Mouse (Mus musculus) embryonic fibroblast, embryonic 13.5 days (primary cell): ENCODE data around the gene Gm11627. TPM values are rescaled to one million over a fixed set of nuclear protein-coding genes. Genes with fewer than 3 reads are reported as not detected.
A peak's percentile ranks its signal among the peaks of the same experiment; 100 is the strongest.

Experiments
- H3K27ac ChIP-seq: 2 replicates; pipeline ENCODE4 v1.5.1; 2012; ENCODE audit warnings: low read length, control low read depth, inconsistent platforms; ENCODE audit not compliant: insufficient read depth
- H3K4me1 ChIP-seq: 2 replicates; pipeline ENCODE4 v1.6.1; 2011; ENCODE audit warnings: low read length; ENCODE audit not compliant: control insufficient read depth, insufficient read depth
- H3K4me3 ChIP-seq: 2 replicates; pipeline ENCODE4 v1.5.1; 2011; ENCODE audit warnings: mild to moderate bottlenecking, control low read depth, low read length; ENCODE audit not compliant: insufficient read depth
- CTCF ChIP-seq: IDR thresholded peaks from 2 replicates; pipeline ENCODE4 v1.5.1; 2011; ENCODE audit warnings: mild to moderate bottlenecking, control low read depth, low read length, moderate library complexity, borderline replicate concordance; ENCODE audit not compliant: insufficient read depth
- POLR2A ChIP-seq: IDR thresholded peaks from 2 replicates; pipeline ENCODE4 v1.6.1; 2011; ENCODE audit warnings: low read depth, mild to moderate bottlenecking, control low read depth, low read length, moderate library complexity
- polyA plus RNA-seq: library from polyadenylated mRNA; stranded (reverse); fragments of >200 nt; gene quantifications from 2 replicates; pipeline ENCODE4 v1.2.4, GENCODE M21; 2011; ENCODE audit warnings: low read depth; ENCODE audit not compliant: missing spikeins, insufficient read length

The Gm11627 gene
- polyA plus RNA-seq, 1 experiment: 2.5 TPM

- Histone ChIP-seq H3K27ac (peak overlapping the region; percentile 99), H3K4me1 (peaks cover under 1% of the 10 kb centered on the region; the same call in 1 of the 2 replicates), H3K4me3 (peak overlapping the region; percentile 63)
- TF ChIP-seq POLR2A (no peak; the same call in 1 of the 2 replicates), CTCF (no peak)
Observed at GRCm38 (mm10) chr11:102603496-102603850, 24.2 kb upstream of the Gm11627 start.

GRCm38 (mm10) chr11:102602816-102603495, 23.7 kb upstream of the Gm11627 start:
- TF ChIP-seq CTCF: no peak
- TF ChIP-seq POLR2A: peak; percentile 84
- Histone ChIP-seq H3K4me1 (no peaks in the 10 kb centered on the region), H3K4me3 (peak overlapping the region; percentile 63), H3K27ac (peak overlapping the region; percentile 99)

GRCm38 (mm10) chr11:102599912-102600311, 20.7 kb upstream of the Gm11627 start:
- no peak overlapping the region for H3K27ac ChIP-seq
- TF ChIP-seq POLR2A (no peak), CTCF (no peak)

GRCm38 (mm10) chr11:102595341-102595820, 16.1 kb upstream of the Gm11627 start:
- no peak overlapping the region for H3K4me3 ChIP-seq
- no peak overlapping the region for H3K27ac ChIP-seq
- no peaks in the 10 kb centered on the region; the same call in 1 of the 2 replicates for H3K4me1 ChIP-seq
- TF ChIP-seq CTCF (no peak), POLR2A (no peak)

More at GRCm38 (mm10) chr11:102599912-102600311, 20.7 kb upstream of the Gm11627 start:
- no peak overlapping the region for H3K4me3 ChIP-seq
- no peaks in the 10 kb centered on the region for H3K4me1 ChIP-seq

- no peak overlapping the region for H3K27ac ChIP-seq
- H3K4me3 ChIP-seq: no peak overlapping the region
- TF ChIP-seq POLR2A (no peak), CTCF (no peak)
- H3K4me1 ChIP-seq: no peaks in the 10 kb centered on the region
Observed at GRCm38 (mm10) chr11:102587554-102587953, 8.3 kb upstream of the Gm11627 start.

- no peak overlapping the region for H3K27ac ChIP-seq
- H3K4me3 ChIP-seq: no peak overlapping the region
- TF ChIP-seq POLR2A (no peak), CTCF (no peak)
- peaks cover 5% of the 10 kb centered on the region; the same call in 1 of the 2 replicates for H3K4me1 ChIP-seq
Observed at GRCm38 (mm10) chr11:102586445-102587130, 7.3 kb upstream of the Gm11627 start.

GRCm38 (mm10) chr11:102582736-102583135, 3.5 kb upstream of the Gm11627 start:
- Histone ChIP-seq H3K4me3 (no peak overlapping the region), H3K4me1 (peaks cover 8% of the 10 kb centered on the region; the same call in 1 of the 2 replicates), H3K27ac (peak overlapping the region; percentile 84; the same call in 1 of the 2 replicates)
- TF ChIP-seq POLR2A (no peak), CTCF (no peak)

- TF ChIP-seq CTCF: no peak
- TF ChIP-seq POLR2A: peak; percentile 21; the same call in 1 of the 2 replicates
- Histone ChIP-seq H3K4me3 (no peak overlapping the region), H3K4me1 (peaks cover 9% of the 10 kb centered on the region; the same call in 1 of the 2 replicates), H3K27ac (peak overlapping the region; percentile 84)
Observed at GRCm38 (mm10) chr11:102582016-102582610, 2.9 kb upstream of the Gm11627 start.

GRCm38 (mm10) chr11:102581281-102582015, 2.2 kb upstream of the Gm11627 start:
- H3K4me1 ChIP-seq: peaks cover 14% of the 10 kb centered on the region
- no peak for TF ChIP-seq CTCF
- TF ChIP-seq POLR2A: no peak

More at GRCm38 (mm10) chr11:102581281-102582015, 2.2 kb upstream of the Gm11627 start:
- no peak overlapping the region for H3K4me3 ChIP-seq
- H3K27ac ChIP-seq: peak overlapping the region; percentile 84
